Comparison of ENCODE assay signal across 10 mouse cellular contexts in genomic region chr9:116281654-116282053, GRCm38 (mm10).
DNase-seq lines count a peak whose midpoint lies in the region; ATAC-seq lines count a peak whose summit lies in the region.
"Had no signal": no experiment of that assay in that cellular context is flagged by ENCODE, and none has a peak within 500 bp of the region (broad histone marks: within the 10 kb centered on the region; RNA-seq: fewer than 3 reads in every experiment).

No protein-coding gene starts in this region.

- ATAC-seq in heart, embryonic 15.5 days (replicated peaks; ENCODE audit: insufficient number of reproducible peaks, insufficient read depth, low FRiP score, low read depth), result peak; percentile 70
- no peak for ATAC-seq in liver, embryonic 11.5 days (replicated peaks; ENCODE audit: low FRiP score)
- ATAC-seq: forebrain, embryonic 15.5 days had no signal

- H3K27ac ChIP-seq in heart, embryonic 15.5 days, result peak overlapping the region; percentile 26
- no peak overlapping the region for H3K27ac ChIP-seq in liver, embryonic 11.5 days (ENCODE audit: low read depth, low read length)
- H3K27ac ChIP-seq: forebrain, embryonic 15.5 days; hindbrain, embryonic 15.5 days had no signal

- H3K9me3 ChIP-seq in heart, embryonic 15.5 days (replicated peaks), result no peaks in the 10 kb centered on the region
- no peaks in the 10 kb centered on the region for H3K9me3 ChIP-seq in liver, embryonic 11.5 days (ENCODE audit: control insufficient read depth, low read length)
- H3K9me3 ChIP-seq: forebrain, embryonic 15.5 days; hindbrain, embryonic 15.5 days had no signal

- intact Hi-C loops in gastrocnemius, postnatal 14 days (cut with DNase I; ENCODE audit: low total_unique reads), result no loop called here

- no peak overlapping the region for H3K4me2 ChIP-seq in heart, embryonic 15.5 days
- H3K4me2 ChIP-seq in liver, embryonic 11.5 days, result no peak overlapping the region
- H3K4me2 ChIP-seq: forebrain, embryonic 15.5 days; hindbrain, embryonic 15.5 days had no signal

- H3K4me1 ChIP-seq in heart, embryonic 15.5 days (replicated peaks), result peaks cover 16% of the 10 kb centered on the region
- no peaks in the 10 kb centered on the region for H3K4me1 ChIP-seq in liver, embryonic 11.5 days (replicated peaks; ENCODE audit: control insufficient read depth, insufficient read depth, low read length)
- H3K4me1 ChIP-seq: forebrain, embryonic 15.5 days; hindbrain, embryonic 15.5 days had no signal

- H3K9ac ChIP-seq in heart, embryonic 15.5 days, result no peak overlapping the region
- no peak overlapping the region for H3K9ac ChIP-seq in liver, embryonic 11.5 days (ENCODE audit: low read depth, low read length)
- H3K9ac ChIP-seq: forebrain, embryonic 15.5 days; hindbrain, embryonic 15.5 days had no signal

- DNase-seq in gastrocnemius, postnatal 10 days, result peak; percentile 18
- no peak for DNase-seq in gastrocnemius, postnatal 14 days
- DNase-seq in adrenal gland, adult 18-20 months (ENCODE audit: low spot score in 2 of 2), result peak; percentile 4 to 26
- DNase-seq in kidney, postnatal 25 days, result peak; percentile 66 to 74
- DNase-seq in urinary bladder, postnatal 14 days (ENCODE audit: low spot score), result no peak
- no peak for DNase-seq in liver, embryonic 11.5 days (ENCODE audit: low spot score)
- DNase-seq in natural killer cell, adult 2 months (ENCODE audit: low spot score in 2 of 2), result no peak

- no peaks in the 10 kb centered on the region for H3K27me3 ChIP-seq in heart, embryonic 15.5 days
- no peaks in the 10 kb centered on the region for H3K27me3 ChIP-seq in liver, embryonic 11.5 days (replicated peaks; ENCODE audit: control insufficient read depth, insufficient read depth, low read length)
- H3K27me3 ChIP-seq: forebrain, embryonic 15.5 days; hindbrain, embryonic 15.5 days had no signal

- H3K36me3 ChIP-seq in heart, embryonic 15.5 days, result no peaks in the 10 kb centered on the region
- H3K36me3 ChIP-seq in liver, embryonic 11.5 days (ENCODE audit: control insufficient read depth, insufficient read depth, low read length), result no peaks in the 10 kb centered on the region
- H3K36me3 ChIP-seq: forebrain, embryonic 15.5 days; hindbrain, embryonic 15.5 days had no signal

- H3K4me3 ChIP-seq in heart, embryonic 15.5 days, result no peak overlapping the region
- H3K4me3 ChIP-seq in liver, embryonic 11.5 days (ENCODE audit: low read depth, low read length), result no peak overlapping the region
- H3K4me3 ChIP-seq: forebrain, embryonic 15.5 days; hindbrain, embryonic 15.5 days had no signal

Comparison
In these comparisons a context has a peak if more than half of its experiments do, and no peak if none do; other contexts are left out.
1. DNase-seq: peak in gastrocnemius, postnatal 10 days (single experiment), adrenal gland, adult 18-20 months (2 of 2) and kidney, postnatal 25 days (2 of 2); none in gastrocnemius, postnatal 14 days (single experiment), urinary bladder, postnatal 14 days (single experiment), liver, embryonic 11.5 days (single experiment) and natural killer cell, adult 2 months (0 of 2).